Mouse (Mus musculus): Measurements from ENCODE around the gene Stk32c. TPM values are rescaled to one million over a fixed set of nuclear protein-coding genes. Genes with fewer than 3 reads are reported as not detected.

The Stk32c gene
- total RNA-seq (2014; fragmentation: Nextera tagmentation) (0.28 TPM in 1 of 2 replicates, not detected in the other), total RNA-seq (2017) (not detected in 2 replicates)

- peak; percentile 96 for ATAC-seq (replicated peaks; ENCODE audit: poor library complexity, severe bottlenecking)
Observed at GRCm38 (mm10) chr7:139212754-139213745, at the start of gene Stk32c, which contains the start of gene Lrrc27. Stk32c (minus strand) TSS chr7:139213307. Lrrc27 (plus strand) TSS chr7:139212988.

- no peak for ATAC-seq (replicated peaks; ENCODE audit: poor library complexity, severe bottlenecking)
Observed at GRCm38 (mm10) chr7:139257752-139258542, 44.8 kb upstream of the Stk32c start.

- ATAC-seq (replicated peaks; ENCODE audit: poor library complexity, severe bottlenecking), result no peak
Observed at GRCm38 (mm10) chr7:139254626-139255025, 41.5 kb upstream of the Stk32c start.

GRCm38 (mm10) chr7:139253462-139253861 is 40.4 kb upstream of the Stk32c start:
- no peak for ATAC-seq (replicated peaks; ENCODE audit: poor library complexity, severe bottlenecking)

- ATAC-seq (replicated peaks; ENCODE audit: poor library complexity, severe bottlenecking), result no peak
Observed at GRCm38 (mm10) chr7:139252986-139253385, 39.9 kb upstream of the Stk32c start.

- ATAC-seq (replicated peaks; ENCODE audit: poor library complexity, severe bottlenecking), result no peak
Observed at GRCm38 (mm10) chr7:139252566-139252965, 39.5 kb upstream of the Stk32c start.

GRCm38 (mm10) chr7:139251881-139252301 is 38.8 kb upstream of the Stk32c start:
- ATAC-seq (replicated peaks; ENCODE audit: poor library complexity, severe bottlenecking), result no peak

- peak; percentile 5; the same call in 1 of the 2 replicates for ATAC-seq (replicated peaks; ENCODE audit: poor library complexity, severe bottlenecking)
Observed at GRCm38 (mm10) chr7:139249406-139250210, 36.5 kb upstream of the Stk32c start.

GRCm38 (mm10) chr7:139248615-139249405 is 35.7 kb upstream of the Stk32c start:
- ATAC-seq (replicated peaks; ENCODE audit: poor library complexity, severe bottlenecking), result peak; percentile 26

- peak; percentile 65 for ATAC-seq (replicated peaks; ENCODE audit: poor library complexity, severe bottlenecking)
Observed at GRCm38 (mm10) chr7:139247881-139248614, 34.9 kb upstream of the Stk32c start, which contains the start of gene Pwwp2b. Pwwp2b (plus strand) TSS chr7:139248482.

GRCm38 (mm10) chr7:139246931-139247880 is 34.1 kb upstream of the Stk32c start:
- peak; percentile 14; the same call in 1 of the 2 replicates for ATAC-seq (replicated peaks; ENCODE audit: poor library complexity, severe bottlenecking)

GRCm38 (mm10) chr7:139246086-139246485 is 33.0 kb upstream of the Stk32c start:
- ATAC-seq (replicated peaks; ENCODE audit: poor library complexity, severe bottlenecking), result no peak

GRCm38 (mm10) chr7:139239432-139239831 is 26.3 kb upstream of the Stk32c start:
- no peak for ATAC-seq (replicated peaks; ENCODE audit: poor library complexity, severe bottlenecking)

GRCm38 (mm10) chr7:139235651-139236358 is 22.7 kb upstream of the Stk32c start:
- ATAC-seq (replicated peaks; ENCODE audit: poor library complexity, severe bottlenecking), result 0 out of 2 replicates have a peak, but pooled peaks have one; percentile 11

GRCm38 (mm10) chr7:139234426-139235188 is 21.5 kb upstream of the Stk32c start:
- peak; percentile 70 for ATAC-seq (replicated peaks; ENCODE audit: poor library complexity, severe bottlenecking)

GRCm38 (mm10) chr7:139233714-139234113 is 20.6 kb upstream of the Stk32c start:
- peak; percentile 91 for ATAC-seq (replicated peaks; ENCODE audit: poor library complexity, severe bottlenecking)

Data from granulocyte monocyte progenitor cell, adult 5-6 weeks (primary cell).